Mouse (Mus musculus) ovary, postnatal 14 days (tissue): Measurements from ENCODE around the gene Zfp866.
A peak's percentile ranks its signal among the peaks of the same experiment; 100 is the strongest.

Experiments used
- DNase-seq: peaks from one replicate; pipeline ENCODE4 v3.0.0; 2022; ENCODE audit warnings: low spot score

Gene Zfp866

GRCm38 (mm10) chr8:69716403-69717231, 74.4 kb downstream of the Zfp866 start:
- peak; percentile 84 for DNase-seq

- DNase-seq, result no peak
These were observed 75.6 kb downstream of the Zfp866 start for GRCm38 (mm10) chr8:69715366-69715765.

DNA sequence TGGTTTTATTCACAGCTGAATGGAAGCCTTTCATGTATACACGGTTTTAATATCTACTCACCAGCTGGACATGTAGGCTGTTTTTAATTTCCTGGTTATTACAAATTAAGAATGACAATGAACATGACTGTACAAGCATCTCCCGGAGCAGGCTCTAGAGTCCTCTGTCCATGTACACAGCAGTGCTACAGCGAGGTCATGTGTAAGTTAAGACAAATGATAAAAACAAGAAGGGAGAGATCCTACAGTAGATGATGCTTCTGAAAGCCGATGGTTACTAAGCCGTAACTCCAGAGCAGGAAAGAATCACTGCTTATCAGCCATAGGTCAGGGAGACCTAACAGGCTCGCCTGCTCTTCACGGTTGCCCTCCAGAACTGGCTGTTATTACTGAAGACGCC, 77.5 kb downstream of the Zfp866 start:
- DNase-seq, result no peak
